Mouse (Mus musculus): ENCODE measurements around the gene Lyrm1.

The Lyrm1 gene

GRCm38 (mm10) chr7:119960546-119960945, 64.9 kb downstream of the Lyrm1 start:
- in situ Hi-C loops (cut with MboI; ENCODE audit: unreplicated experiment in 2 of 2), result no loop called here

- in situ Hi-C loops (cut with MboI; ENCODE audit: unreplicated experiment in 2 of 2), result no loop called here
These were observed 65.4 kb downstream of the Lyrm1 start for GRCm38 (mm10) chr7:119961107-119961506.

GRCm38 (mm10) chr7:119965205-119965604, 69.5 kb downstream of the Lyrm1 start:
- in situ Hi-C loops (cut with MboI; ENCODE audit: unreplicated experiment in 2 of 2), result no loop called here

GRCm38 (mm10) chr7:119965651-119966395, 70.2 kb downstream of the Lyrm1 start:
- in situ Hi-C loops (cut with MboI; ENCODE audit: unreplicated experiment in 2 of 2), result no loop called here

- in situ Hi-C loops (cut with MboI; ENCODE audit: unreplicated experiment in 2 of 2), result no loop called here
These were observed 73.7 kb downstream of the Lyrm1 start for GRCm38 (mm10) chr7:119969320-119969719.

GRCm38 (mm10) chr7:119974214-119974613, 78.6 kb downstream of the Lyrm1 start:
- in situ Hi-C loops (cut with MboI; ENCODE audit: unreplicated experiment in 2 of 2), result no loop called here

- in situ Hi-C loops (cut with MboI; ENCODE audit: unreplicated experiment in 2 of 2), result no loop called here
These were observed 80.6 kb downstream of the Lyrm1 start for GRCm38 (mm10) chr7:119976256-119976655.

- in situ Hi-C loops (cut with MboI; ENCODE audit: unreplicated experiment in 2 of 2), result no loop called here
These were observed 81.9 kb downstream of the Lyrm1 start for GRCm38 (mm10) chr7:119977574-119977973.

GRCm38 (mm10) chr7:119978576-119978975, 82.9 kb downstream of the Lyrm1 start:
- in situ Hi-C loops (cut with MboI; ENCODE audit: unreplicated experiment in 2 of 2), result no loop called here

GRCm38 (mm10) chr7:119980170-119980569, 84.5 kb downstream of the Lyrm1 start:
- in situ Hi-C loops (cut with MboI; ENCODE audit: unreplicated experiment in 2 of 2), result no loop called here

- in situ Hi-C loops (cut with MboI; ENCODE audit: unreplicated experiment in 2 of 2), result no loop called here
These were observed 89.7 kb downstream of the Lyrm1 start for GRCm38 (mm10) chr7:119985279-119985912.

- in situ Hi-C loops (cut with MboI; ENCODE audit: unreplicated experiment in 2 of 2), result no loop called here
These were observed 101.4 kb downstream of the Lyrm1 start for GRCm38 (mm10) chr7:119997066-119997465.
